Mouse (Mus musculus): Measurements from ENCODE around the gene Mvp. TPM values are rescaled to one million over a fixed set of nuclear protein-coding genes. Genes with fewer than 3 reads are reported as not detected.

Gene Mvp
- 1 to 10 TPM; 4.4 to 4.5 TPM for total RNA-seq (2021)

DNA sequence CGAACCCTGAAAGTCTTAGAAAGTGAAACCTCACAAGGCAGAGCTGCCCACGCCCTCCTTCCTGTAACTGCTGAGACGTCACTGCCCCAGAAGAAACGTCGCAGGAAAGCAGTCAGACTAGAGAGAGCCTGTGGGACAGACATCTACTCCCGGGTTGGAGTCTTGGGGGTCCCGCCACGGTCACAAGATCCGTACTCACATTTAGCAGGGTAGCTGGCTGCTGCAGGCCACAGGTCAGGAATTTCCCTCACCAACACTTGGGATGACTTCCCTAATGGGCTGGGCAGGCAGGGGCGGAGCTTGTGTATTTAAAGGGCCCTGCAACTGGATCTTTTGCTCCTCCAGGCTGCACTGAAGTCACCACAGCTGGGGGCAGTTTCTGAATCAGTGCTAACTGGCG is at the start of gene Mvp:
Mvp (minus strand) TSS at position 302 of the 400 bp plus-strand sequence.
- DNase-seq (ENCODE audit: extremely low spot score in 1 of 2, low spot score in 2 of 2): peak in 1 of 2 experiments; percentile 74
- intact Hi-C loops (cut with DNase I): no loop called here

DNA sequence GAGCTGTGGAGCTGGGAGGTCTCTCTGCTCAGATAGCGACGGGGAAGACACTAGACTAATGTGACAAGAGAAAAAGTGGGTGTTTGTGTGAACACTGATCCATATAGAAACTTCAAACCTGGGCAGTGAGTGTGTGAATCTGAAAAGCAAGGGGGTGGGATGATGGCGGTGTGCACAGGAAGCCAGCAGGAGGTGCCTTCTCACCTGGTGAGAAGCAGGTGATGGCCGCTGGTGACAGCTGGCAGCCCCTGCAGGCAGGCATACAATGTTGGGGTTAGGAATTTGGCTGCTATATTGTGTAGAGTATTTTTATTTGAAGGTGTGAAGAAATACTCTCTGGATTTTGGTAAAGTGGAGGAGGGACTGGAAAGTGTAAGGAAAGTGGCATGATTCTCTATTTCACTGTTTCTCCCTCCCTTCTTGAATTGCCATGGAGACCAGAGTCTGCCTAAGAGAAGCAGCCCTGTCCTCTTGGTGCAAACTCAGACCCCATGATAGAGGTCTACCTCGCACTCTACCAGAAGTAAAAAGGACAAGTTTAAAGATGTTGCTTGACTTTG is 40.7 kb upstream of the Mvp start:
- intact Hi-C loops (cut with DNase I): no loop called here
- DNase-seq (ENCODE audit: extremely low spot score in 1 of 2, low spot score in 2 of 2): no peak

DNA sequence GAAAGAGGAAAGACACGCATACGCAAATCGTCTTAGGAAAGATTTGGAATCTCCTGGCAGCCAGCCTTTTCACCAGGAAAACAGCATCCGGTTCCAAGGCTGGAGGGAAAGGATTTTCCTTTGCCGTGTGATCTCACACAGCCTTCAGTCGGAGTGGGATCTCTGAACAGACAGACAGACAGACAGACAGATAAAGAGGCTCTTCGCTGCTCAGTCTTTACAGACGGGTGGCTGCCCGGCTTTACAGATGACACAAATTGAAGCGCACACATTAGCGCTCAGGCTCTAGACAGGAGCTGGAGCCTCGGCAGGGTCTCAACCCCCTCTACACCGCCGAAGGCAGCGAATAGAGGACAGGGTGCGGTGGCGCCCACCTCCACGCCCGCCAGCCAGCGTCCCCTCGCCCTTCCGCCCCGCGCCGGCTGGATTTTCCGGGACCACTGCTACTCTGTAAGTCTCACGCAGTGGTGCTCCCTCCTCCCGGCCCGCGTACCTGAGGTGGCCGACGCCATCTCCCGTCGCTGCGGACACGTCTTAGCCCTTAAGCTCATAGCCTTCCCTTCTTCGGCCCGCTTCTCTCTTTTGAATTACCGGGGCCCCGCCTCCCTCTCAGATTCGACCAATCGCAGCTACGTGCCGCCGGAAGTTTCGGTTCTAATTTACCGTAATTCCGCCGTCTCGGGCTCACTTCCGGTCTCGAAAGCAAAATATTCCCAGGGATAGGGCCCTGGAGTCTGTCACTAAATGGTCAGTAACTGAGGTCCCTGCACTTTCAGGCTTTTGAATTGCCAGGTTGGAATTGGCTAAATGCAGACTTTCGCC is 27.6 kb upstream of the Mvp start, which contains the start of gene Kif22:
Kif22 (minus strand) TSS at position 621 of the 822 bp plus-strand sequence.
- peak; percentile 86 to 91 for DNase-seq (ENCODE audit: extremely low spot score in 1 of 2, low spot score in 2 of 2)
- intact Hi-C loops (cut with DNase I): no loop called here

- intact Hi-C loops (cut with DNase I): no loop called here
- no peak for DNase-seq (ENCODE audit: extremely low spot score in 1 of 2, low spot score in 2 of 2)
Observed at GRCm38 (mm10) chr7:127031244-127031643, 16.8 kb upstream of the Mvp start.

DNA sequence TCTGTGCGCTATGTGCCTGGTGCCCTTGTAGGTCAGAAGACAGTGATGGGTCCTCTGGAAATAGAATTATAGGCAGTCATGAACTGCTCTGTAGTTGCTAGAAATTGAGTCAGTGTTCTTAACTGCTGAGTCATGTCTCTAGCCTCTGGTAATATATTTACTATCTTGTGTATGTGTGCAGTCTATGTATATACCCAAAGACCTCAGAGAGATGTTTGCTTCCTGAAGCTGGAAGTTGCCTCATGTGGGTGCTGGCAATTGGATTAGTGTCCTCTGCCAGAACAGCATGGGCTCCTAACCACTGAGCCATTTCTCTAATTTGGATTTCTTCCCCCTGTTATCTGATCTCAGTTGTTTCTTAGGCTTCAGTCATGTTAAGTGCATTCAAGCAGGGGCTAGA is 15.8 kb upstream of the Mvp start:
- DNase-seq (ENCODE audit: extremely low spot score in 1 of 2, low spot score in 2 of 2): no peak
- intact Hi-C loops (cut with DNase I): no loop called here

DNA sequence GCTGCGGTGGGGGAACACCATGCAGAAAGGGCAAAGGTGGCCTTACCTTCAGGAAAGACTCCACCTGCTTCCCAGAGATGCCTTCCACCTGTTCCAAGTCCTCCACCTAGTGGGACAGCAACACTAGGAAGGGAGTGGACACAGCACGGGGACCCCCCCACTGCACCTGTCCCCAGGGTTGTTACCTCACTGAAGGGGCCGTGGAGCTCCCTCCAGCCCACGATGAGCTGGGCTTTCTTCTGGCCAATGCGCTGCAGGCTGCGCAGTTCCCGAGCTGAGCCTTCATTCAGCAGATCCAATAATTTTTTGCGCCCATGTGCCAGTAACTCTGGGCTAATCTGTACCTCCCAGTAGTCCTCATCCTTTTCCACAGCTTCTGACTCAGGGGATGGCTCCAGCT is 13.5 kb upstream of the Mvp start:
- intact Hi-C loops (cut with DNase I): no loop called here
- DNase-seq (ENCODE audit: extremely low spot score in 1 of 2, low spot score in 2 of 2): peak in 1 of 2 experiments; percentile 60

DNA sequence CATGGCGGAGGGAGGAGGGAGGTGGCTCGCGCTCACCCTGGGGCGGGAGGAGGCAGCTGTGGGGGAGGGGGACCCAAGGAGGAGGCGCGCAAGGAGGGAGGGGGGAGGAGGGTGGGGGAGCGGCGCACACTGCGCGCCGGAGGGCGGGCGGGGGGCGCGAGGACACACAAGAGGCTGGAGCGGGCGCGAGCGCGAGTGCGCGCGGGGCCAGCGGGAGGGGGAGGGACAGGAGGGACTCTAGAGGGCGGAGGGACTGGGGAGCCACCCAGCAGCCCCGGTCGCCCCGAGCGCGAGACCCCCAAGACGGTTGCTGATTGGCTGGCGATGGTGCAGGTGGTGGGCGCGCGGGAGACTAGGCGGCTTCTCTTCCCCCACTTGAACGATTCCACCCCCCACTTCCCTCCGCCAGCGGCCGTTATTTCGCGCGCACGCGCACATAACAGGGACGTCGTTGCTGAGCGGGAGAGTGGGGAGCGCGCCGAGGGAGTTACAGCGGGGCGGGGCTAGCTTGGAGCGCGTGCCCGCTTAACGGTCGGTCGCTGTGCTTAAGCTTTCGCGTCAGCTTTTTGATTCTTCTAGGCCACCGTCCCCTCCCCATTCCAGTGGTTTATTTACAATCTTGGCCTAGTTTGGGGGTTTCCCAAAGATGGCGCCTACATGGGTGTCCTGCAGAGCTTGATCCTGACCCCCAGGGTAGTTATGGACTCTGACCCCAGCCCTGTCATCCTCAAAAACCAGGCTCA is 12.7 kb upstream of the Mvp start, which contains the start of gene Maz:
Maz (minus strand) TSS at position 54 of the 743 bp plus-strand sequence.
- DNase-seq (ENCODE audit: extremely low spot score in 1 of 2, low spot score in 2 of 2): peak; percentile 99 to 100
- intact Hi-C loops (cut with DNase I): no loop called here

- intact Hi-C loops (cut with DNase I): no loop called here
- DNase-seq (ENCODE audit: extremely low spot score in 1 of 2, low spot score in 2 of 2): no peak
Observed at GRCm38 (mm10) chr7:127026616-127026983, 12.2 kb upstream of the Mvp start.

DNA sequence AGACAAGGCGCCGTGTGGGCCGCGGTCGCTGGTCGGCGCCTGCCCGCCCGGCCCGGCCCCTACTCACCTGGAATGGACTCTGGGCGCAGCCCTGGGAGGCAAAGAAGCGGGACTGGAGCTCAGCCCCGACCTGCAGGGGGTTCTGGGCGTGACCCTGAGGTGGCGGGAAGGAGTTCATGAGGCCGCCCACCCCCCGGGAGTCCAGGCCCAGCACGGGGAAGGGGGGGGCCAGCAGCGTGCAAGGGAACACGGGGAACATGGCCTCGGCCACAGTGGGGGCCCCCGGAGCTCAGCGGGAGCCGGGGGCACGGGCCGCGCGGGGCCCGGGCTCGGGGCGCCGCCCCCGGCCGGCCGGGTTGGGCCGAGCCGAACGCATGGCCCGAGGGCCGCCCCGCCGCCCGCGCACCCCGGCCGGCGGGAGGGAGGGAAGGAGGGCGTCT is 11.8 kb upstream of the Mvp start:
- intact Hi-C loops (cut with DNase I): no loop called here
- peak in 1 of 2 experiments; percentile 91 for DNase-seq (ENCODE audit: extremely low spot score in 1 of 2, low spot score in 2 of 2)

GRCm38 (mm10) chr7:127025556-127026160 is 11.2 kb upstream of the Mvp start:
- intact Hi-C loops (cut with DNase I): no loop called here
- DNase-seq (ENCODE audit: extremely low spot score in 1 of 2, low spot score in 2 of 2): peak in 1 of 2 experiments; percentile 83

- peak; percentile 77 to 89 for DNase-seq (ENCODE audit: extremely low spot score in 1 of 2, low spot score in 2 of 2)
- intact Hi-C loops (cut with DNase I): loop anchor here (5.0 kb wide), 1 partner anchor 77 kb away; no protein-coding TSS in a partner anchor
Observed at GRCm38 (mm10) chr7:127024755-127025555, 10.5 kb upstream of the Mvp start.

- no peak for DNase-seq (ENCODE audit: extremely low spot score in 1 of 2, low spot score in 2 of 2)
- intact Hi-C loops (cut with DNase I): loop anchor here (5.0 kb wide), 1 partner anchor 78 kb away; no protein-coding TSS in a partner anchor
Observed at GRCm38 (mm10) chr7:127023896-127024690, 9.7 kb upstream of the Mvp start.

GRCm38 (mm10) chr7:127023272-127023691 is 8.9 kb upstream of the Mvp start:
- DNase-seq (ENCODE audit: extremely low spot score in 1 of 2, low spot score in 2 of 2): peak in 1 of 2 experiments; percentile 62
- intact Hi-C loops (cut with DNase I): loop anchor here (5.0 kb wide), 1 partner anchor 79 kb away; no protein-coding TSS in a partner anchor

DNA sequence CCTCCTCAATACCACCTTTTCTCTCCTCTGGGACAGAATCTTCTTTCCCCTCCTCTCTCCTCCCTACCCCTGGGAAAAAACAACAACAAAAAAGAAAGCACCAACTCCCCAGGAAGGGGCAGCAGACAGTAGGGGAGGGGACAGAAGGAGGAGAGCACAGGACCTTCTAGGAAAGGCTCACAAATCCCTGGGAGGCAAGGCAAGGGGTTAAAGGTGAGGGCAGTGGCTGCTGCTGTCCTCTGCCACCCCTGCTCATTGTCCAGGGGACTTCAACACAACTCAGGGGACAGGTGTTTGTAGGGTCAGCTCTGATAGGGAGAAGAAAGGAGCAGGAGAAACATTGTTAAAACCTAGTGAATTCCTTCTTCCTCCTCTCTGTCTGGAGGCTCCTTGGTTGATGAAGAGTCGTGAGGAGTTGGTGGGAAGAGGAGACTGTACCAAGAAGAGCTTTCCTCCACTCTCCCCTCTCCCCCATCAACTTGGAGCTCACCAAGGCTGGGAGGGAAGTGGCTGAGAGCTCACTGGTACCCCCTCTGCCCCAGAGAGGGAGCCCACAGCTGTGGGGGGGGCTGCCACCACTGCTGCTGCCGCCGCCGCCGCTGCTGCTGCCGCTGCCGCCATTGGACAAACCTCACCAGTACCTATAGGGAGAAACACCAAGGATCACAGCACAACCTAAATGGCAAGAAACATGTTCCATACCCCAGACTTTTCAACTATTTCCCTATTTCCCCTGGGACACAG is 8.3 kb upstream of the Mvp start:
- intact Hi-C loops (cut with DNase I): loop anchor here (5.0 kb wide), 1 partner anchor 80 kb away; no protein-coding TSS in a partner anchor
- no peak for DNase-seq (ENCODE audit: extremely low spot score in 1 of 2, low spot score in 2 of 2)

DNA sequence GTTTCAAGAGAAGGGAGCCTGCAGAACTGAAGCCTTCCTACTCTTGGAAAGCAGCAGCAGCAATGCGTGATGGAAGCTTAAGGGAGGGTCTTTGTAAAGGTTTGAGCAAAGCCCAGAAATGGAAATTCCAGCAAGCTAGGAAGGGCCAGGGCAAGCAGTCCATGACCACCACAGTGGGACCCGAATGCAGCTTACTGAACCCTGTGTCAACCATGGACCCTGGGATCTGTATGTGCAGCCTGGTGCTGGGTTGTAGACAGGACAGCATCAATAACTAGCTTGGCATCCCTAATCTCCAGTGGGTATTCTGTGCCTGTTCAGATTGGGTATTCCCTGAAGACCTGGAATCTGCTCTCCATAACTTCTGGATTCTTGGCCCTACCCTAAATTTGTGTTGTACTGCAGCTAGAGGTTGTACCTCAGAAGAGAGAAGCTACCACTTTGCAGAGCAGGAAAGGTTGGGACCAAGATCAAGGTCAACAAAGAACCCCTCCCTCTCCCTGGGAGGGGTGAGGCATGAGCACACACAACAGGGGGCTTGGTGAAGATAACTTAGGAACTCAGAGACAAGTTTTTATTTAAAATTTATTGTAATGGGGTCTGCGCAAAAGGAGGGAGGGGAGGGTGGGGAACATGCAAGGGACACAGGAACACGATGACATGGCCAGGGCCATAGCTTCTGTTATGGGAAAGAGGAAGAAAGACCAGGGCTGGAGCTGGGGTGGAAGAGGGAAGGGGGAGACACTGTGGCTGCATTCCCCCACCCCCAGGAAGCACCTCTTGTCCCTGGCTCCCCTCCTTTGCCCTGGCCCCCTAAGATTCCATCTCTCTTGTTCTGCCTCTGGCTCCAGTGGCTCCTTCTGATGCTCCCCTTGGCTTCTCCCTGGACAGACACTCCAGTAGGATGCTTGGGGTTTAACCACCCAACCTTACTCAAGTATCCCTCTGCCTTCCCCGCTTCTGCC is 7.4 kb upstream of the Mvp start:
- intact Hi-C loops (cut with DNase I): loop anchor here (5.0 kb wide), 1 partner anchor 80 kb away; no protein-coding TSS in a partner anchor
- DNase-seq (ENCODE audit: extremely low spot score in 1 of 2, low spot score in 2 of 2): no peak
